Mouse (Mus musculus): ENCODE measurements around the gene Gpalpp1. TPM values are rescaled to one million over a fixed set of nuclear protein-coding genes. Genes with fewer than 3 reads are reported as not detected.

Gpalpp1 gene
- polyA plus RNA-seq, 1 experiment from 2014 or later, result 15.1 TPM

DNA sequence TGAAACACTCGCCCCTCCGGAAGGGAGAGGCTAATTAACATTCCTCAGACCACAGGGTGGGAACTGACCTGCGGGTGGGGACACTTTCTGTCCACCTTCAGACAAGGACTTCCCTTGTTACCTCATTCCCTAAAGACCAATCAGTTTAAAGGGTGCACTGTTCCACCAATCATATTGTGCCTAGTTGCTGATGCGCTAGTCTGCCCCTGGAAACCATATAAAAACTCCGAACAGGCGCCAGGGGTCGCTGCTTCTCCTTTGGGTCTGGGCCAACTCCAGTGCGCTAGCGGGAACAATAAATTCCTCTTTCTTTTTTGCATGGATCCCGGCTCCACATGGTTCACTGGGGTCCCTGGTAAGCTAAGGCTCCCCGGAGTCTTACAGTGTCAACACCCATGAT lies 29.1 kb downstream of the Gpalpp1 start:
- no peak overlapping the region for H3K4me3 ChIP-seq (ENCODE audit: low read depth, low read length)
- no peak for ATAC-seq (ENCODE audit: low FRiP score)
- WGBS, result 65% methylated on average over 11 of the region's 11 CpGs
- H3K9me3 ChIP-seq (ENCODE audit: control insufficient read depth, low read length), result no peaks in the 10 kb centered on the region
- H3K9ac ChIP-seq (ENCODE audit: low read depth, low read length), result no peak overlapping the region
- no peaks in the 10 kb centered on the region for H3K36me3 ChIP-seq (ENCODE audit: control insufficient read depth, insufficient read depth, low read length)
- H3K27me3 ChIP-seq (ENCODE audit: control insufficient read depth, insufficient read depth, low read length), result no peaks in the 10 kb centered on the region
- DNase-seq (ENCODE audit: low spot score), result peak; percentile 21
- H3K4me1 ChIP-seq (replicated peaks; ENCODE audit: control insufficient read depth, insufficient read depth, low read length), result no peaks in the 10 kb centered on the region
- H3K27ac ChIP-seq (ENCODE audit: low read depth, low read length), result no peak overlapping the region
- no peak overlapping the region for H3K4me2 ChIP-seq (replicated peaks; ENCODE audit: low read depth, low read length)

GRCm38 (mm10) chr14:76077088-76077491 lies 33.5 kb downstream of the Gpalpp1 start:
- H3K4me2 ChIP-seq (replicated peaks; ENCODE audit: low read depth, low read length), result no peak overlapping the region
- H3K4me3 ChIP-seq (ENCODE audit: low read depth, low read length), result no peak overlapping the region
- H3K27ac ChIP-seq (ENCODE audit: low read depth, low read length), result no peak overlapping the region
- no peaks in the 10 kb centered on the region for H3K9me3 ChIP-seq (ENCODE audit: control insufficient read depth, low read length)
- WGBS, result 55% methylated on average over 9 of the region's 9 CpGs
- H3K36me3 ChIP-seq (ENCODE audit: control insufficient read depth, insufficient read depth, low read length), result no peaks in the 10 kb centered on the region
- ATAC-seq (ENCODE audit: low FRiP score) (0 out of 2 replicates have a peak, but pooled peaks have one; percentile 22), DNase-seq (ENCODE audit: low spot score) (peak; percentile 66)
- H3K4me1 ChIP-seq (replicated peaks; ENCODE audit: control insufficient read depth, insufficient read depth, low read length), result no peaks in the 10 kb centered on the region
- no peaks in the 10 kb centered on the region for H3K27me3 ChIP-seq (ENCODE audit: control insufficient read depth, insufficient read depth, low read length)
- no peak overlapping the region for H3K9ac ChIP-seq (ENCODE audit: low read depth, low read length)

GRCm38 (mm10) chr14:76076602-76077001 lies 34.0 kb downstream of the Gpalpp1 start:
- WGBS, result 58% methylated on average over 4 of the region's 4 CpGs
- H3K4me1 ChIP-seq (replicated peaks; ENCODE audit: control insufficient read depth, insufficient read depth, low read length), result no peaks in the 10 kb centered on the region
- ATAC-seq (ENCODE audit: low FRiP score), result peak; percentile 30; the same call in 1 of the 2 replicates
- no peak overlapping the region for H3K27ac ChIP-seq (ENCODE audit: low read depth, low read length)
- DNase-seq (ENCODE audit: low spot score), result peak; percentile 37
- H3K36me3 ChIP-seq (ENCODE audit: control insufficient read depth, insufficient read depth, low read length), result no peaks in the 10 kb centered on the region
- no peaks in the 10 kb centered on the region for H3K27me3 ChIP-seq (ENCODE audit: control insufficient read depth, insufficient read depth, low read length)
- H3K9me3 ChIP-seq (ENCODE audit: control insufficient read depth, low read length), result no peaks in the 10 kb centered on the region
- no peak overlapping the region for H3K4me3 ChIP-seq (ENCODE audit: low read depth, low read length)
- H3K9ac ChIP-seq (ENCODE audit: low read depth, low read length), result no peak overlapping the region
- no peak overlapping the region for H3K4me2 ChIP-seq (replicated peaks; ENCODE audit: low read depth, low read length)

- Histone ChIP-seq H3K9ac (ENCODE audit: low read depth, low read length) (no peak overlapping the region), H3K4me2 (replicated peaks; ENCODE audit: low read depth, low read length) (no peak overlapping the region), H3K9me3 (ENCODE audit: control insufficient read depth, low read length) (no peaks in the 10 kb centered on the region), H3K27ac (ENCODE audit: low read depth, low read length) (no peak overlapping the region), H3K4me1 (replicated peaks; ENCODE audit: control insufficient read depth, insufficient read depth, low read length) (no peaks in the 10 kb centered on the region), H3K36me3 (ENCODE audit: control insufficient read depth, insufficient read depth, low read length) (no peaks in the 10 kb centered on the region), H3K4me3 (ENCODE audit: low read depth, low read length) (no peak overlapping the region), H3K27me3 (ENCODE audit: control insufficient read depth, insufficient read depth, low read length) (no peaks in the 10 kb centered on the region)
- 64% methylated on average over 4 of the region's 4 CpGs for WGBS
- no peak for ATAC-seq (ENCODE audit: low FRiP score)
- no peak for DNase-seq (ENCODE audit: low spot score)
These were observed 34.8 kb downstream of the Gpalpp1 start for GRCm38 (mm10) chr14:76075721-76076120.

- DNase-seq (ENCODE audit: low spot score) (no peak), ATAC-seq (ENCODE audit: low FRiP score) (no peak)
- Histone ChIP-seq H3K36me3 (ENCODE audit: control insufficient read depth, insufficient read depth, low read length) (no peaks in the 10 kb centered on the region), H3K9me3 (ENCODE audit: control insufficient read depth, low read length) (no peaks in the 10 kb centered on the region), H3K27me3 (ENCODE audit: control insufficient read depth, insufficient read depth, low read length) (no peaks in the 10 kb centered on the region), H3K4me1 (replicated peaks; ENCODE audit: control insufficient read depth, insufficient read depth, low read length) (no peaks in the 10 kb centered on the region), H3K9ac (ENCODE audit: low read depth, low read length) (no peak overlapping the region), H3K4me2 (replicated peaks; ENCODE audit: low read depth, low read length) (no peak overlapping the region), H3K27ac (ENCODE audit: low read depth, low read length) (no peak overlapping the region), H3K4me3 (ENCODE audit: low read depth, low read length) (no peak overlapping the region)
- WGBS, result 81% methylated on average over 1 of the region's 1 CpGs
These were observed 36.4 kb downstream of the Gpalpp1 start for GRCm38 (mm10) chr14:76074206-76074605.

GRCm38 (mm10) chr14:76072626-76073025 lies 37.9 kb downstream of the Gpalpp1 start:
- Histone ChIP-seq H3K27ac (ENCODE audit: low read depth, low read length) (no peak overlapping the region), H3K36me3 (ENCODE audit: control insufficient read depth, insufficient read depth, low read length) (no peaks in the 10 kb centered on the region), H3K4me2 (replicated peaks; ENCODE audit: low read depth, low read length) (no peak overlapping the region), H3K27me3 (ENCODE audit: control insufficient read depth, insufficient read depth, low read length) (no peaks in the 10 kb centered on the region), H3K4me1 (replicated peaks; ENCODE audit: control insufficient read depth, insufficient read depth, low read length) (no peaks in the 10 kb centered on the region), H3K9ac (ENCODE audit: low read depth, low read length) (no peak overlapping the region), H3K4me3 (ENCODE audit: low read depth, low read length) (no peak overlapping the region), H3K9me3 (ENCODE audit: control insufficient read depth, low read length) (no peaks in the 10 kb centered on the region)
- DNase-seq (ENCODE audit: low spot score), result no peak
- WGBS, result 81% methylated on average over 2 of the region's 2 CpGs
- ATAC-seq (ENCODE audit: low FRiP score), result no peak

GRCm38 (mm10) chr14:76069296-76069695 lies 41.3 kb downstream of the Gpalpp1 start:
- ATAC-seq (ENCODE audit: low FRiP score) (no peak), DNase-seq (ENCODE audit: low spot score) (no peak)
- Histone ChIP-seq H3K9ac (ENCODE audit: low read depth, low read length) (no peak overlapping the region), H3K4me1 (replicated peaks; ENCODE audit: control insufficient read depth, insufficient read depth, low read length) (no peaks in the 10 kb centered on the region), H3K36me3 (ENCODE audit: control insufficient read depth, insufficient read depth, low read length) (no peaks in the 10 kb centered on the region), H3K4me2 (replicated peaks; ENCODE audit: low read depth, low read length) (no peak overlapping the region), H3K27ac (ENCODE audit: low read depth, low read length) (no peak overlapping the region), H3K27me3 (ENCODE audit: control insufficient read depth, insufficient read depth, low read length) (no peaks in the 10 kb centered on the region), H3K9me3 (ENCODE audit: control insufficient read depth, low read length) (no peaks in the 10 kb centered on the region), H3K4me3 (ENCODE audit: low read depth, low read length) (no peak overlapping the region)
- 76% methylated on average over 4 of the region's 4 CpGs for WGBS

DNA sequence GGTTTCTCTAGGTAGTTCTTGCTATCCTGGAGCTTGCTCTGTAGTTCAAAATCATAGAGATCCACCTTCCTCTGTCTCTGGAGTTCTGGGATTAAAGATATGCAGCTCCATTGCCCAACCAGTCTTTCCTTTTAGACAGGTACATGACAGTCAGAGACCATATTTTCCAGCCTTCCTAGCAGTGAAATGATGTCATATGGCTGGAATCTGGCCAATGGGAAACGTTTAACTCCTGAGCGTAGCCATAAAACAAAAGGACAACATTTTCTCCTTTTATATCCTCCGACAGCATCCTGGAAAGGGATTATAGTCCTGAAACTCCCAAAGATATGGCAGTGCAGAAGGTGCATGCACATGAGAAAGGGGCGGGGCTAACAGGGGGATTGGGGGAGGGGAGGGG lies 42.3 kb downstream of the Gpalpp1 start:
- no peaks in the 10 kb centered on the region for H3K27me3 ChIP-seq (ENCODE audit: control insufficient read depth, insufficient read depth, low read length)
- DNase-seq (ENCODE audit: low spot score) (no peak), ATAC-seq (ENCODE audit: low FRiP score) (no peak)
- no peaks in the 10 kb centered on the region for H3K9me3 ChIP-seq (ENCODE audit: control insufficient read depth, low read length)
- H3K4me3 ChIP-seq (ENCODE audit: low read depth, low read length), result no peak overlapping the region
- no peak overlapping the region for H3K27ac ChIP-seq (ENCODE audit: low read depth, low read length)
- H3K9ac ChIP-seq (ENCODE audit: low read depth, low read length), result no peak overlapping the region
- no peaks in the 10 kb centered on the region for H3K4me1 ChIP-seq (replicated peaks; ENCODE audit: control insufficient read depth, insufficient read depth, low read length)
- H3K36me3 ChIP-seq (ENCODE audit: control insufficient read depth, insufficient read depth, low read length), result no peaks in the 10 kb centered on the region
- 73% methylated on average over 4 of the region's 4 CpGs for WGBS
- H3K4me2 ChIP-seq (replicated peaks; ENCODE audit: low read depth, low read length), result no peak overlapping the region

DNA sequence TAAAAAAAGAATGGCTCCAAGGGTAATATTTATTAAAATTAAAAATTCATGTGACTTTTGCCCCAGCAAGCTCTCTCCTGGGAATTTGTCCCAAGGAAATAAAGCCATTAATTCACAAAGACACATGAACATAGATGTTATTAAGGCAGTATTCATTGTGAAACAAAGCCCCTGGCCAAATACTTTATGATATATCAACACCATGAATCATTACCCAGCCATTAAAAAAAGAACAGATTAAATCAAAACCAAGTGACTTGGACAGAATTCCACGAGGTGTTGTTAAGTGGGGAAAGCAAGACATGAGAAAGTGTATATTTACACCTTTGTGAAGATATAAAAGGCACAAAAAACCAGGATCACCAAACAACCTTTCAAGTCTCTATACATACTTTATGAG lies 43.3 kb downstream of the Gpalpp1 start:
- Histone ChIP-seq H3K9me3 (ENCODE audit: control insufficient read depth, low read length) (no peaks in the 10 kb centered on the region), H3K4me1 (replicated peaks; ENCODE audit: control insufficient read depth, insufficient read depth, low read length) (no peaks in the 10 kb centered on the region), H3K27ac (ENCODE audit: low read depth, low read length) (no peak overlapping the region), H3K4me3 (ENCODE audit: low read depth, low read length) (no peak overlapping the region), H3K4me2 (replicated peaks; ENCODE audit: low read depth, low read length) (no peak overlapping the region), H3K9ac (ENCODE audit: low read depth, low read length) (no peak overlapping the region), H3K27me3 (ENCODE audit: control insufficient read depth, insufficient read depth, low read length) (no peaks in the 10 kb centered on the region), H3K36me3 (ENCODE audit: control insufficient read depth, insufficient read depth, low read length) (no peaks in the 10 kb centered on the region)
- 60% methylated on average over 1 of the region's 1 CpGs for WGBS
- ATAC-seq (ENCODE audit: low FRiP score) (no peak), DNase-seq (ENCODE audit: low spot score) (no peak)
